Mouse (Mus musculus) embryonic facial prominence, embryonic 11.5 days (tissue): ENCODE results near the gene Slamf6. TPM values are rescaled to one million over a fixed set of nuclear protein-coding genes. Genes with fewer than 3 reads are reported as not detected.

Experiments
- ATAC-seq: fragments of 200-750 bp; cut with Nextera tagmentation; replicated peaks from 2 replicates; pipeline ENCODE4 v1.8.0; 2017; ENCODE audit warnings: low read depth; ENCODE audit not compliant: insufficient number of reproducible peaks, low FRiP score, low TSS enrichment
- DNase-seq: peaks from one replicate; pipeline ENCODE4 v3.0.0-alpha.2; 2015; ENCODE audit warnings: low spot score
- H3K27ac ChIP-seq: fragments of 300-500 bp; sonication (generic); replicated peaks from 2 replicates; pipeline ENCODE4 v1.5.1; 2014; ENCODE audit warnings: mild to moderate bottlenecking, low read depth, low read length, control low read depth
- H3K27me3 ChIP-seq: fragments of 300-500 bp; sonication (generic); 2 replicates; pipeline ENCODE4 v1.6.1; 2014; ENCODE audit warnings: mild to moderate bottlenecking, low read length, moderate library complexity, mixed read lengths; ENCODE audit not compliant: control insufficient read depth, insufficient read depth
- H3K36me3 ChIP-seq: fragments of 300-500 bp; sonication (generic); replicated peaks from 2 replicates; pipeline ENCODE4 v1.6.1; 2014; ENCODE audit warnings: low read depth, mild to moderate bottlenecking, low read length, moderate library complexity, mixed read lengths; ENCODE audit not compliant: control insufficient read depth, insufficient read depth
- H3K4me1 ChIP-seq: fragments of 300-500 bp; sonication (generic); 2 replicates; pipeline ENCODE4 v1.6.1; 2014; ENCODE audit warnings: low read length, mixed read lengths; ENCODE audit not compliant: control insufficient read depth, insufficient read depth
- H3K4me2 ChIP-seq: fragments of 300-500 bp; sonication (generic); 2 replicates; pipeline ENCODE4 v1.6.1; 2014; ENCODE audit warnings: low read depth, mild to moderate bottlenecking, control low read depth, low read length, moderate library complexity
- H3K4me3 ChIP-seq: fragments of 300-500 bp; sonication (generic); 2 replicates; pipeline ENCODE4 v1.5.1; 2014; ENCODE audit warnings: low read depth, low read length, control low read depth
- H3K9ac ChIP-seq: fragments of 300-500 bp; sonication (generic); replicated peaks from 2 replicates; pipeline ENCODE4 v1.6.1; 2014; ENCODE audit warnings: mild to moderate bottlenecking, control low read depth, low read length
- H3K9me3 ChIP-seq: fragments of 300-500 bp; sonication (generic); replicated peaks from 2 replicates; pipeline ENCODE4 v1.6.1; 2016; ENCODE audit warnings: mild to moderate bottlenecking, low read length, inconsistent platforms, mixed read lengths; ENCODE audit not compliant: control insufficient read depth
- WGBS: fragments of 180-500 bp; shearing (Covaris S2); extraction: QIAGEN DNeasy Blood & Tissue Kit; methylation state at CpG from one replicate; pipeline ENCODE4 v1.1.7; 2014; 5-methylcytosine and 5-hydroxymethylcytosine counted together
- polyA plus RNA-seq: library from polyadenylated mRNA; unstranded; fragments of >200 nt; fragmentation: Nextera tagmentation; extraction: Ambion mirVana; gene quantifications from 2 replicates; pipeline ENCODE4 v1.2.1, GENCODE M21; 2014

Gene Slamf6
- polyA plus RNA-seq, 1 experiment from 2014 or later: not detected

DNA sequence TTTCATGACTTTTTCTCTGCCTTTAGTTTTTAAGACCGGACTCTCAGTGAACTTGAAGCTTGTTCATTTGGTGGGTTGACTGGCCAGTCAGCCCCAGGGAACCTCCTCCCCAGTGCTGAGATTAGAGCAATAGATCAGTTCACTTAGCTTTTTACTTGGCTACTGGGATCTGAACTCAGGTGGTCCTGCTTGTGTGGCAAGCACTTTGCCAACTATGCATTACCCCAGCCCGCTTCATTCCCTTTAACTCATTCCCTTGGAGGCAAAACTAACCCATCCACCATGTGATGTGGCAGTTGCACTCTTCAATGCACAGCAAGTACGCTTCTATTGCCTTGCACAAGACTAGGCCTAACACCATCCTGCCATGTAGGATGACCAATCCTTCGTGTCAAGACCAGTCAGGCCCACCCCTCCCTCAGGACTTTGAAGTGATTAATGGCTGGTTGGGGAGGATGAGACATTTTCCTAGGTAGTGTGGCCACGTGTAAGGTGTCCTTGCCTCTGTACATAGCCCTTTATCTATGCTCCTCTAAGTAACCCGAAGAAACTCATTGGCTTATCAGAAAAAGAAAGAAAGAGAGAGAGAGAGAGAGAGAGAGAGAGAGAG lies 2.7 kb downstream of the Slamf6 start:
- Histone ChIP-seq H3K27me3 (no peaks in the 10 kb centered on the region), H3K4me1 (no peaks in the 10 kb centered on the region), H3K4me2 (no peak overlapping the region), H3K9me3 (no peaks in the 10 kb centered on the region), H3K36me3 (no peaks in the 10 kb centered on the region), H3K9ac (no peak overlapping the region), H3K27ac (no peak overlapping the region), H3K4me3 (no peak overlapping the region)
- 86% methylated on average over 6 of the region's 6 CpGs for WGBS
- no peak for ATAC-seq
- no peak for DNase-seq

DNA sequence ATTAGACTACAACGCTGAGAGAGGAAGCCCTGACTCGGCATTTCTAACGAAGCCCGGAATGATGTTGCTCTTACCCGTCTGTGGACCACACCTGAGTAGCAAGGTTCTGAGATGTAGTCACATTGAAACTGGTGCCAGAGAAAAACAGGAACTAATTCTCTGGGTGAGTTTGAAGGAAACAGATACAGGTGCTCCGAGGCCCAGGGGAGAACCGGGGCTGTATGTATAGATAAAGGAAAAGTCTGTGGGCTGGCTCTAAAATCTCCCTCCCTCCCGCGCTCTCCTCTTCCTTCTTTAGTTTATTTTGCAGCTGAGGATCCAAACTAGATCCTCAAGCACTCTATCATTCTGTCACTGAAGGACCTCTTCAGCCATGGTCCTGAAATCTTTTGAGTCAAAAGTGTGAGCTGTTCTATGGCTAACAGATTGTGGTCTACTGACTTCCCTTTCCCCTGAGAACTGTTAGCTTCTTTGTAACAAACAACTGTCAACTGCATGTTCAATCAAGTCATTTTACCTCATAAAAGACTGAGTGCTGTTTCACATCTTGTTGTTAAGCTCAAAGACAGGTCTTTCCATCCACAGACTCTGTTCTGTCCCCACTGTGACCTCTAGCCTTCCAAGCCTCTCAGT lies 3.8 kb downstream of the Slamf6 start:
- Histone ChIP-seq H3K9me3 (no peaks in the 10 kb centered on the region), H3K36me3 (no peaks in the 10 kb centered on the region), H3K9ac (no peak overlapping the region), H3K4me1 (no peaks in the 10 kb centered on the region), H3K4me3 (no peak overlapping the region), H3K27me3 (no peaks in the 10 kb centered on the region), H3K4me2 (no peak overlapping the region), H3K27ac (no peak overlapping the region)
- ATAC-seq: no peak
- 87% methylated on average over 9 of the region's 9 CpGs for WGBS
- no peak for DNase-seq

DNA sequence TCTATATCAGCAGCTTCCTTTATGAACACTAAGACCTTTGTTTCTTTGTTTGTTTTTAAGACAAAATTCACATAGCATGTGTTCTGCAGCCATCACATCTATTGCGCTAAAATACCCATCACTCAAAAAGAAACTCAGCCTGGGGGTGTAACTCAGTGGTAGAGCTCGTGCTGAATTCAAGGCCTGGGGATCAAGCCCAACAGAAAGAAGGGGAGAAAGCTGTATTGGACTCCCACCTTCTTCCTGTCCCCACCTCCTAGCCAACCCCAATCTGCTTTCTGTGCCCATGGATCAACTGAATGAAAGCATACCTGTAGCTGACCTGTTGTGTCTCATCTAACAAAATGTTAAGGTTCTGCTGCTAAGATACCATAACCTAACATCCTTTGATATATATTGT lies 4.3 kb downstream of the Slamf6 start:
- no peak for ATAC-seq
- 40% methylated on average over 2 of the region's 2 CpGs for WGBS

DNA sequence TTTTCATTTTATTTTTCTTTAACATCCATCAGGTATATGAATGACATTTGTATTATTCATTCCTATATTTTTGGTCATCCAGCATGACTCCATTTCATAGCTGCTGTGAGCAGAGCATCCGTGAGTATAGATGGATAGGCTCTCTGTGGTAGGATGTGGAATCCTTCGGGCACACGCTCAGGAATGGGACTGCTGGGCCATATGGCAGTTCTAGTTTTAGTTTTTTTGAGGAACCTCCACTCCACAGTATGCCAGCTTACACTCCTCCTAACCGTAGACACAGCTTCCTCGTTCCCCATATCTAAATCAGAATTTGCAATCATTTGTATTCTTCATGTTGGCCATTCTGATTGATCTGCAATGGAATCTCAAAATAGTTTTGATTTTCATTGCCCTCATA lies 5.5 kb downstream of the Slamf6 start:
- Histone ChIP-seq H3K9me3 (no peaks in the 10 kb centered on the region), H3K4me1 (no peaks in the 10 kb centered on the region), H3K27me3 (no peaks in the 10 kb centered on the region), H3K27ac (no peak overlapping the region), H3K4me3 (no peak overlapping the region), H3K9ac (no peak overlapping the region), H3K36me3 (no peaks in the 10 kb centered on the region), H3K4me2 (no peak overlapping the region)
- 92% methylated on average over 5 of the region's 5 CpGs for WGBS
- ATAC-seq (no peak), DNase-seq (no peak)

More for the DNA sequence above, 4.3 kb downstream of the Slamf6 start:
- Histone ChIP-seq H3K9ac (no peak overlapping the region), H3K4me3 (no peak overlapping the region), H3K27me3 (no peaks in the 10 kb centered on the region), H3K27ac (no peak overlapping the region), H3K36me3 (no peaks in the 10 kb centered on the region), H3K4me1 (no peaks in the 10 kb centered on the region), H3K4me2 (no peak overlapping the region), H3K9me3 (no peaks in the 10 kb centered on the region)
- no peak for DNase-seq

DNA sequence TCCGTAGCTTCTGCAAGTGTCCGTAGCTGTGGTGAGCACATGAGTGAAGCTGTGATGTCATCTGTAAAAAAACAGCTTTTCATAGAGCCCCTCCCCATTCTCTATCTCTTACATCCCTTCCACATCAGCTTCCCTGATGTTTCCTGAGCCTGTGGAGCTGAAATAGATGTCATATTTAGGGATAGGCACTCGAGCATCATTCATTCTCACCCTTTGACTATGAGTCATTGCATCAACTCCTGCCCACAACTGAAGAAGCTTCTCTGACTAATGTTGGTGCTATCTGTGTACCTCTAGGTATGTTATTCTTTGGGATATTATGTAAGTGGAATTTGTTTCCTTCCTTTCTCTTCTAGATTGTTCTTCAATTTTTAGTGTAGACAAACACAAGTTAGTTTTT lies 7.6 kb downstream of the Slamf6 start:
- H3K27me3 ChIP-seq: no peaks in the 10 kb centered on the region
- H3K36me3 ChIP-seq: no peaks in the 10 kb centered on the region
- no peaks in the 10 kb centered on the region for H3K4me1 ChIP-seq
- H3K27ac ChIP-seq: no peak overlapping the region
- no peak overlapping the region for H3K4me2 ChIP-seq
- H3K9ac ChIP-seq: no peak overlapping the region
- no peak for ATAC-seq
- no peak for DNase-seq
- 74% methylated on average over 3 of the region's 3 CpGs for WGBS
- H3K9me3 ChIP-seq: no peaks in the 10 kb centered on the region
- H3K4me3 ChIP-seq: no peak overlapping the region

DNA sequence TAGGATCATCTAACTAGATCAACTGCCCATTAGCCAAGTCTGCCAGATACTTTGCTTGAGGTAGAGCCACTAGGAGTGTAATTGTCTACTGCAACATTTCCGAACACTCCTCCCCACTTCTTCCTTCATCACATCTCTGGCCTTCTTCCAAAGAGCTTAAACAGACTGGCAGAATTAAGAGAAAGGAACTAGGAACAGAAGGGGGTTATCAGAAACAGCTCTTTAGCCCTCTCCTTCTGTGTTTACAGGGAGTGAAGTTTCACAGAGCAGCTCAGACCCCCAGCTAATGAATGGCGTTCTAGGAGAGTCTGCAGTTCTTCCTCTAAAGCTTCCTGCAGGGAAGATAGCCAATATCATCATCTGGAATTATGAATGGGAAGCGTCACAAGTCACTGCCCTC lies 16.5 kb downstream of the Slamf6 start:
- Histone ChIP-seq H3K9ac (no peak overlapping the region), H3K4me1 (no peaks in the 10 kb centered on the region), H3K27me3 (no peaks in the 10 kb centered on the region), H3K36me3 (no peaks in the 10 kb centered on the region), H3K27ac (no peak overlapping the region), H3K4me2 (no peak overlapping the region), H3K9me3 (no peaks in the 10 kb centered on the region), H3K4me3 (no peak overlapping the region)
- 75% methylated on average over 3 of the region's 3 CpGs for WGBS
- ATAC-seq (no peak), DNase-seq (no peak)

DNA sequence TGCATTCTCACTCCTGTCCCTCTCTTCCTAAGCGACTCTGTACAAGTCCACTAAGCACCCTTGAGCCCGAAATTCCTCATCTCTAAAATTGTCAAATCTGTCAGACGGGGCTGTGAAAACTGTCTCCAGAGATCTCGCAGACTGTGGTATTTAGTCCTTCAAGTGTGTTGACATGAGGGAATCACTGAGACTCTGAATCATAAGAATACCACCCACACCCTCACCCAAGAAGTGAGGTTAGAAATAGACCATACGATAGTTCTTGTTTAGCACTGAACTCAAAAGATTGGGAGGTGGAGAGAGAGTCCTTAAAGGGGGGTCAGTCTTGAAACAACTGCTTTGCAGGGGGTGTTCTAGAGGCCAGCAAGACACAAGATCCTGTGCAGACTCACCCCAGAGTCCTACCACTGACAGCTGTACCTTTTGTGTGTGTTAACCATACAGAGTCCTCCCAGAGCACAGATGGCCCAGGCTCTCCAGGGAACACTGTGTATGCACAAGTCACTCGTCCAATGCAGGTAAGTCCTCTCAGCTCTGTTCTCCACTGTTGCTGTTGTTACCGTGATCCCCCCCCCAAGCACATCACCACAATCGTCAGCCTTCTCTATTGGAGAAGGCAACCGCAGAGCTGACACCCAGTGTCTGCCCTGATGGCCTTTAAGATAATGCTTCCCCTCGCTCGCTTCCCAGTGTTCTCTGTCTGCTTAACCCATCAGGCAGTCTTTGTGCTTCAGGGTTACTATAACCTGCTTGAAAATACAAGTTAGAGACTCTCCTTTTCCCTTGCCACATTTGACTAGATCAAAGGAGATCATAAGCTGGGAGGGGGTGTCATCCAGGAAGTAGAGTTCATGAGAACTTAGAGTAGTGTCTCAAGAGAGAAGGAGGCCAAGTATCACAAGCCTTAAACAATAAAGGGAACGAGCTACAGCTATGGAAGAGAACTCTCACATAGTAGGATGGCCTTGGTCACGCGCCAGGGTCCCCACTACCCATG lies 21.9 kb downstream of the Slamf6 start:
- Histone ChIP-seq H3K4me3 (no peak overlapping the region), H3K27ac (no peak overlapping the region), H3K9me3 (no peaks in the 10 kb centered on the region), H3K27me3 (no peaks in the 10 kb centered on the region), H3K9ac (no peak overlapping the region), H3K4me2 (no peak overlapping the region), H3K36me3 (no peaks in the 10 kb centered on the region), H3K4me1 (no peaks in the 10 kb centered on the region)
- DNase-seq (no peak), ATAC-seq (0 out of 2 replicates have a peak, but pooled peaks have one; percentile 48)
- WGBS: 79% methylated on average over 14 of the region's 14 CpGs

DNA sequence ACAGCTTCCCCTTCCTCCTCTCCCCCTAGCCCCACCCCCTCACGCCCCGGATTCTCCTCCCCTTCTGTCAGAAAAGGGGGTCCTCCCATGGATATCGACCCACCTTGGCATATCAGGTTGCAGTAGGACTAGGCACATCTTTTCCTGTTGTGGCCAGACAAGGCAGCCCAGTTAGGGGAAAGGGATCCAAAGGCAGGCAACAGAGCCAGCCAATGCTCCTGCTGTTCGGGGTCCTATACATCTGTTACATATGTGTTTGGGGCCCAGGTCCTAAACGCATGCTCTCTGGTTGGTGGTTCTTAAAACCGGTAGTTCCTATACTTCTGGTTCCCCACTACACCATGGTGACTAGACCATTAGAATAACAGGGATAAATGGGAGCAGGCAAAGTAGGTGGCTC lies 23.3 kb downstream of the Slamf6 start:
- no peaks in the 10 kb centered on the region for H3K36me3 ChIP-seq
- DNase-seq: no peak
- no peak overlapping the region for H3K9ac ChIP-seq

More for the DNA sequence above, 23.3 kb downstream of the Slamf6 start:
- H3K27ac ChIP-seq: no peak overlapping the region
- H3K4me1 ChIP-seq: no peaks in the 10 kb centered on the region
- H3K27me3 ChIP-seq: no peaks in the 10 kb centered on the region
- WGBS: 79% methylated on average over 6 of the region's 6 CpGs
- H3K9me3 ChIP-seq: no peaks in the 10 kb centered on the region
- no peak for ATAC-seq
- no peak overlapping the region for H3K4me3 ChIP-seq
- H3K4me2 ChIP-seq: no peak overlapping the region
